In the genomic region with DNA sequence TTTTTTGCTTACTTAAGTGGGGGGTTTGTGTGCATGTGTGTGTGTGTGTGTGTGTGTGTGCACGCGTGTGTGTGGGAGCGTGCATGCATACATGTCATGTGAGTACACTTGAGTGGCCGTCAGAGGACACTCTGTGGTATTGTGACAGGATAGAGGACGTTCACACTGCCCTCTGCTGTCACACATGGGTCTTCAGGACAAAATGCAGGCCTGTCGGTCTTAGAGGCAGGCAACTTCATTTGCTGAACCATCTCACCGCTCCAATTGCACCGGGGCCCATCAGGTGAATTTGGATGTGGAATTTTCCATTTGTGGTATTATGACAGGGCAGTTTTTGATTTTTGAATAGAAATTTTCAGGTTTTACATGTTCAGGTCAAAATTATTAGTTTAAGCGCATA, we compare ENCODE assay signal across 1 mouse cellular context.
TF ChIP-seq lines count a peak whose summit lies in the region.

No protein-coding gene starts in this region.

TF ChIP-seq in CH12.LX, 34 proteins besides CTCF, POLR2A, EP300 and RAD21:
- TF ChIP-seq TBP (conservative IDR thresholded peaks at IDR 0.05; ENCODE audit: low read depth, low read length) (no peak), NELFE (IDR thresholded peaks at IDR 0.05; ENCODE audit: low read depth, low read length) (peak; percentile 47; the same call in 1 of the 2 replicates), HCFC1 (IDR thresholded peaks at IDR 0.05; ENCODE audit: low read depth, low read length) (no peak), SMC3 (IDR thresholded peaks at IDR 0.05; ENCODE audit: low read depth, low read length) (peak; percentile 97), USF1 (IDR thresholded peaks at IDR 0.05; ENCODE audit: low read depth, low read length) (no peak), TCF12 (IDR thresholded peaks at IDR 0.05; ENCODE audit: low read depth, low read length) (peak; percentile 44; the same call in 1 of the 2 replicates), KAT2A (IDR thresholded peaks at IDR 0.05; ENCODE audit: insufficient replicate concordance, low read length) (no peak), SIN3A (IDR thresholded peaks at IDR 0.05; ENCODE audit: low read length) (peak; percentile 83; the same call in 1 of the 2 replicates), MAX (IDR thresholded peaks at IDR 0.05; ENCODE audit: low read length) (no peak; the same call in 1 of the 2 replicates), UBTF (IDR thresholded peaks at IDR 0.05; ENCODE audit: low read depth, low read length) (peak; percentile 49; the same call in 1 of the 2 replicates), POLR2AphosphoS2 (IDR thresholded peaks at IDR 0.05; ENCODE audit: low read depth, low read length) (no peak), IRF4 (IDR thresholded peaks at IDR 0.05; ENCODE audit: low read depth, low read length) (peak; percentile 49; the same call in 1 of the 2 replicates), PAX5 (IDR thresholded peaks at IDR 0.05; ENCODE audit: low read length) (no peak), MXI1 (IDR thresholded peaks at IDR 0.05; ENCODE audit: low read depth, low read length) (peak; percentile 88; the same call in 1 of the 2 replicates), ZKSCAN1 (IDR thresholded peaks at IDR 0.05; ENCODE audit: borderline replicate concordance, low read depth, low read length) (no peak), USF2 (conservative IDR thresholded peaks at IDR 0.05; ENCODE audit: low read depth, low read length) (0 out of 2 replicates have a peak, but pooled peaks have one; percentile 3), E2F4 (IDR thresholded peaks at IDR 0.05; ENCODE audit: insufficient replicate concordance, low read depth, low read length) (no peak), BHLHE40 (IDR thresholded peaks at IDR 0.05; ENCODE audit: low read depth, low read length) (peak; percentile 95), ZMIZ1 (IDR thresholded peaks at IDR 0.05; ENCODE audit: low read depth, low read length) (no peak), MEF2A (IDR thresholded peaks at IDR 0.05; ENCODE audit: borderline replicate concordance, low read depth, low read length) (peak; percentile 67; the same call in 1 of the 2 replicates), RCOR1 (conservative IDR thresholded peaks at IDR 0.05; ENCODE audit: low read depth, low read length) (peak; percentile 70; the same call in 1 of the 2 replicates), GABPA (IDR thresholded peaks at IDR 0.05; ENCODE audit: insufficient replicate concordance, low read depth, low read length) (no peak), ELF1 (IDR thresholded peaks at IDR 0.05; ENCODE audit: low read depth, low read length) (no peak), ZC3H11A (IDR thresholded peaks at IDR 0.05; ENCODE audit: low read depth, low read length) (peak; percentile 62), NRF1 (IDR thresholded peaks at IDR 0.05; ENCODE audit: low read depth, low read length) (no peak), JUN (IDR thresholded peaks at IDR 0.05; ENCODE audit: insufficient read depth, low read depth, low read length) (no peak; the same call in 1 of the 2 replicates), JUND (conservative IDR thresholded peaks at IDR 0.05; ENCODE audit: low read depth, low read length) (peak; percentile 48; the same call in 1 of the 2 replicates), ETS1 (conservative IDR thresholded peaks at IDR 0.05; ENCODE audit: low read depth, low read length) (peak; percentile 52), CHD2 (IDR thresholded peaks at IDR 0.05; ENCODE audit: low read length) (no peak), MAFK (IDR thresholded peaks at IDR 0.05; ENCODE audit: insufficient replicate concordance, low read length) (peak; percentile 56; the same call in 1 of the 2 replicates), MYC (IDR thresholded peaks at IDR 0.05; ENCODE audit: low read depth, low read length) (peak; percentile 68; the same call in 1 of the 2 replicates), ZNF384 (IDR thresholded peaks at IDR 0.05; ENCODE audit: low read depth, low read length) (no peak), MAZ (IDR thresholded peaks at IDR 0.05; ENCODE audit: low read depth, low read length) (no peak), CHD1 (IDR thresholded peaks at IDR 0.05; ENCODE audit: low read depth, low read length) (no peak; the same call in 1 of the 2 replicates)
